In the genomic region with DNA sequence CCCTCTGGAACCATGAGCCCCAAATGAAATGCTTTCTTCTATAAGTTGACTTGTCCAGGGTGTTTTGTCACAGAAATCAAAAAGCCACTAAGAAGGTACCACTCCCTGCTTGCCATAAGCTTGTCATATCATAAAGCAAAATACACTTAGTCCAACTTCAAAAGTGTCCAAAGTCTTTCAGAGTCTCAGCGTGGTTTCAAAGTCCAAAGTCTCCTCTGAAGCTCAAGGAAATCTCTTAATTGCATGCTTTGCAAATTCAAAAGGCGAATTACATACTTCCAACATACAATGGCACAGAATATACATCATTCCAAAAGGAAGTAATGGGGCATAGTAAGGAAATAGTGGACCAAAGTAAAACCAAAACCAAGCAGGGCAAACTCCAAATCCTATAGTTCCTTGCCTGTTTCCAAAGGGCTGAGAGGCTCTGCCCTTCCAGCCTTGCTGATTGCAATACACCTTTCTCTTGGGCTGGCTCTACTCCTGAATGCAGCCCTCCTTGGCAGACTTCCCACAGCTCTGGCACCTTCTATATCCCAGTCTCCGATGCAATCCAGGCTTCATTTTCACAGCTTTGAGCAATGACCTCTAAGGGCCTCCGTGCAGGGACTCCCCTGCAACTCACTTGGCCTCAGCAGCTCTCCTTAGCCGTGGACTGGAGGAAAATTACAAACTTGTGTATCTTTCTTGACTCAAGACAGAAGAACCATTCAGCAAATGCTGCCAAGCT, we compare ENCODE assay signal across 16 mouse cellular contexts. TPM values are rescaled to one million over a fixed set of nuclear protein-coding genes. Genes with fewer than 3 reads are reported as not detected.
DNase-seq lines count a peak whose midpoint lies in the region; ATAC-seq lines count a peak whose summit lies in the region.
"Had no signal": no experiment of that assay in that cellular context is flagged by ENCODE, and none has a peak within 500 bp of the region (broad histone marks: within the 10 kb centered on the region; RNA-seq: fewer than 3 reads in every experiment).

No protein-coding gene starts in this region.

- H3K9me3 ChIP-seq in heart, embryonic 10.5 days: no peaks in the 10 kb centered on the region
- 0 out of 2 replicates have a peak, but pooled peaks cover 4% of the 10 kb centered on the region for H3K9me3 ChIP-seq in kidney, embryonic 16.5 days (ENCODE audit: low read length)
- H3K9me3 ChIP-seq in intestine, embryonic 16.5 days (ENCODE audit: control insufficient read depth, low read length): no peaks in the 10 kb centered on the region

- no peak overlapping the region for H3K9ac ChIP-seq in kidney, embryonic 16.5 days (replicated peaks; ENCODE audit: low read length)
- no peak overlapping the region for H3K9ac ChIP-seq in intestine, embryonic 16.5 days (ENCODE audit: low read depth, low read length)
- H3K9ac ChIP-seq: forebrain, embryonic 12.5 days had no signal

- H3K27ac ChIP-seq in heart, embryonic 10.5 days: no peak overlapping the region
- no peak overlapping the region for H3K27ac ChIP-seq in kidney, embryonic 16.5 days (ENCODE audit: low read length)
- peak overlapping the region; percentile 46; the same call in 1 of the 2 replicates for H3K27ac ChIP-seq in intestine, embryonic 16.5 days (ENCODE audit: low read length)
- H3K27ac ChIP-seq: forebrain, embryonic 12.5 days had no signal

- no peaks in the 10 kb centered on the region for H3K4me1 ChIP-seq in heart, embryonic 10.5 days
- no peaks in the 10 kb centered on the region for H3K4me1 ChIP-seq in kidney, embryonic 16.5 days (ENCODE audit: insufficient read depth, low read length)
- H3K4me1 ChIP-seq in intestine, embryonic 16.5 days (ENCODE audit: control insufficient read depth, insufficient read depth, low read length): 0 out of 2 replicates have a peak, but pooled peaks cover 2% of the 10 kb centered on the region
- H3K4me1 ChIP-seq: forebrain, embryonic 12.5 days; megakaryocyte, embryonic 14.5 days had no signal

- no peak overlapping the region for H3K4me2 ChIP-seq in kidney, embryonic 16.5 days (replicated peaks; ENCODE audit: low read depth, low read length)
- H3K4me2 ChIP-seq in intestine, embryonic 16.5 days (ENCODE audit: low read depth, low read length): no peak overlapping the region
- H3K4me2 ChIP-seq: forebrain, embryonic 12.5 days had no signal

- WGBS in heart, embryonic 10.5 days: 87% methylated on average over 5 of the region's 5 CpGs
- 85% methylated on average over 5 of the region's 5 CpGs for WGBS in kidney, embryonic 16.5 days
- WGBS in intestine, embryonic 16.5 days: 71% methylated on average over 5 of the region's 5 CpGs

- no peaks in the 10 kb centered on the region for H3K27me3 ChIP-seq in heart, embryonic 10.5 days (ENCODE audit: insufficient read depth, poor library complexity, severe bottlenecking)
- no peaks in the 10 kb centered on the region for H3K27me3 ChIP-seq in kidney, embryonic 16.5 days (ENCODE audit: insufficient read depth, low read length)
- H3K27me3 ChIP-seq in intestine, embryonic 16.5 days (replicated peaks; ENCODE audit: control insufficient read depth, insufficient read depth, low read length): no peaks in the 10 kb centered on the region
- H3K27me3 ChIP-seq: forebrain, embryonic 12.5 days; megakaryocyte, embryonic 14.5 days had no signal

- ATAC-seq in kidney, embryonic 16.5 days (ENCODE audit: low FRiP score, low TSS enrichment): no peak
- peak; percentile 44; the same call in 1 of the 2 replicates for ATAC-seq in intestine, embryonic 16.5 days
- ATAC-seq: inflammation-experienced regulatory T-cells, adult 6 months; midbrain, embryonic 16.5 days had no signal

- H3K36me3 ChIP-seq in heart, embryonic 10.5 days: peaks cover 9% of the 10 kb centered on the region; the same call in 1 of the 2 replicates
- peaks cover 9% of the 10 kb centered on the region; the same call in 1 of the 2 replicates for H3K36me3 ChIP-seq in kidney, embryonic 16.5 days (ENCODE audit: insufficient read depth, low read length)
- H3K36me3 ChIP-seq in intestine, embryonic 16.5 days (ENCODE audit: control insufficient read depth, insufficient read depth, low read length): no peaks in the 10 kb centered on the region
- H3K36me3 ChIP-seq: forebrain, embryonic 12.5 days had no signal

- peak; percentile 82 for DNase-seq in heart, adult 11 months
- no peak for DNase-seq in heart, embryonic 10.5 days (ENCODE audit: low spot score)
- DNase-seq in kidney, adult 11 months: peak; percentile 18
- peak; percentile 22 for DNase-seq in adipocyte (ENCODE audit: low spot score)
- DNase-seq in layer of hippocampus, adult 11-12 months (ENCODE audit: low spot score): no peak
- DNase-seq in frontal cortex, postnatal 10 days (ENCODE audit: low spot score in 2 of 2): no peak
- DNase-seq: cerebellum, adult 9-10 months; gastrocnemius, postnatal 25 days; lung, postnatal 14 days; thymus, adult 18-20 months had no signal

- no peak overlapping the region for H3K4me3 ChIP-seq in heart, embryonic 10.5 days
- no peak overlapping the region for H3K4me3 ChIP-seq in kidney, embryonic 16.5 days (ENCODE audit: low read length)
- H3K4me3 ChIP-seq in intestine, embryonic 16.5 days (ENCODE audit: low read length): no peak overlapping the region
- H3K4me3 ChIP-seq: forebrain, embryonic 12.5 days; megakaryocyte, embryonic 14.5 days had no signal

RNA-seq across cellular contexts. Expression of gene Cd302, which starts 23.5 kb away (rescaled TPM):
- polyA plus RNA-seq in heart, embryonic 10.5 days (2016; fragmentation: Nextera tagmentation; extraction: Ambion mirVana): 18.7 and 25.9 TPM in 2 replicates
- 42.1 and 44.8 TPM in 2 replicates for polyA plus RNA-seq in kidney, embryonic 16.5 days (2015; fragmentation: Nextera tagmentation; extraction: Ambion mirVana)
- polyA plus RNA-seq in intestine, embryonic 16.5 days (2015; fragmentation: Nextera tagmentation; extraction: Ambion mirVana): 39.5 and 41.2 TPM in 2 replicates

RNA-seq across cellular contexts. Expression of gene March7, which starts 51.1 kb away (rescaled TPM):
- polyA plus RNA-seq in heart, embryonic 10.5 days (2016; fragmentation: Nextera tagmentation; extraction: Ambion mirVana): 63.8 and 68.4 TPM in 2 replicates
- 64.6 and 71.3 TPM in 2 replicates for polyA plus RNA-seq in kidney, embryonic 16.5 days (2015; fragmentation: Nextera tagmentation; extraction: Ambion mirVana)
- polyA plus RNA-seq in intestine, embryonic 16.5 days (2015; fragmentation: Nextera tagmentation; extraction: Ambion mirVana): 56.4 and 60.5 TPM in 2 replicates

RNA-seq across cellular contexts. Expression of gene Baz2b, which starts 51.1 kb away (rescaled TPM):
- polyA plus RNA-seq in heart, embryonic 10.5 days (2016; fragmentation: Nextera tagmentation; extraction: Ambion mirVana): 49.1 and 55.1 TPM in 2 replicates
- 51.1 and 57.7 TPM in 2 replicates for polyA plus RNA-seq in kidney, embryonic 16.5 days (2015; fragmentation: Nextera tagmentation; extraction: Ambion mirVana)
- 38.2 and 42.3 TPM in 2 replicates for polyA plus RNA-seq in intestine, embryonic 16.5 days (2015; fragmentation: Nextera tagmentation; extraction: Ambion mirVana)

Comparison
In these comparisons a context has a peak if more than half of its experiments do, and no peak if none do; other contexts are left out.
1. DNase-seq: peak in heart, adult 11 months (single experiment), kidney, adult 11 months (single experiment) and adipocyte (single experiment); none in heart, embryonic 10.5 days (single experiment), layer of hippocampus, adult 11-12 months (single experiment) and frontal cortex, postnatal 10 days (0 of 2).